Mouse (Mus musculus) liver, postnatal 0 days (tissue): ENCODE results near the gene Paqr6. TPM values are rescaled to one million over a fixed set of nuclear protein-coding genes. Genes with fewer than 3 reads are reported as not detected.

Source experiments
- ATAC-seq: fragments of 200-750 bp; cut with Nextera tagmentation; 2 replicates; pipeline ENCODE4 v1.8.0; 2017; ENCODE audit warnings: mild to moderate bottlenecking, moderate library complexity
- DNase-seq: peaks from one replicate; pipeline ENCODE4 v3.0.0-alpha.2; 2016
- H3K27ac ChIP-seq: fragments of 300-500 bp; sonication (generic); 2 replicates; pipeline ENCODE4 v1.5.1; 2014; ENCODE audit warnings: antibody characterized with exemption, moderate library complexity, mild to moderate bottlenecking, low read depth
- H3K27me3 ChIP-seq: fragments of 300-500 bp; sonication (generic); 2 replicates; pipeline ENCODE4 v1.6.1; 2014; ENCODE audit warnings: low read length, control low read depth, mixed read lengths; ENCODE audit not compliant: insufficient read depth
- H3K36me3 ChIP-seq: fragments of 300-500 bp; sonication (generic); replicated peaks from 2 replicates; pipeline ENCODE4 v1.6.1; 2014; ENCODE audit warnings: mild to moderate bottlenecking, control low read depth, low read length, moderate library complexity, mixed read lengths; ENCODE audit not compliant: insufficient read depth
- H3K4me1 ChIP-seq: fragments of 300-500 bp; sonication (generic); 2 replicates; pipeline ENCODE4 v1.6.1; 2014; ENCODE audit warnings: antibody characterized with exemption, mild to moderate bottlenecking, control low read depth; ENCODE audit not compliant: insufficient read depth
- H3K4me2 ChIP-seq: fragments of 300-500 bp; sonication (generic); 2 replicates; pipeline ENCODE4 v1.6.1; 2014; ENCODE audit warnings: low read depth, mild to moderate bottlenecking, low read length, moderate library complexity, mixed read lengths
- H3K4me3 ChIP-seq: fragments of 300-500 bp; sonication (generic); 2 replicates; pipeline ENCODE4 v1.5.1; 2014; ENCODE audit warnings: low read depth, low read length
- H3K9ac ChIP-seq: fragments of 300-500 bp; sonication (generic); replicated peaks from 2 replicates; pipeline ENCODE4 v1.6.1; 2014; ENCODE audit warnings: mild to moderate bottlenecking, moderate library complexity
- H3K9me3 ChIP-seq: fragments of 300-500 bp; sonication (generic); 2 replicates; pipeline ENCODE4 v1.6.1; 2016; ENCODE audit warnings: mild to moderate bottlenecking, control low read depth, low read length, mixed read lengths
- CTCF ChIP-seq: sonication (generic); IDR thresholded peaks from 2 replicates; pipeline ENCODE4 v1.5.1; 2016; ENCODE audit warnings: antibody characterized with exemption, low read depth
- EP300 ChIP-seq: IDR thresholded peaks from 2 replicates; pipeline ENCODE4 v1.6.1; 2016; ENCODE audit warnings: antibody characterized with exemption, low read depth, mild to moderate bottlenecking
- WGBS: fragments of 180-500 bp; shearing (Covaris S2); extraction: QIAGEN DNeasy Blood & Tissue Kit; methylation state at CpG from one replicate; pipeline ENCODE4 v1.1.7; 2014; ENCODE audit not compliant: insufficient replicate concordance; 5-methylcytosine and 5-hydroxymethylcytosine counted together
- polyA plus RNA-seq: library from polyadenylated mRNA; unstranded; fragments of >200 nt; fragmentation: Nextera tagmentation; extraction: Ambion mirVana; gene quantifications from 2 replicates; pipeline ENCODE4 v1.2.1, GENCODE M21; 2015

Paqr6 gene
- polyA plus RNA-seq, 1 experiment from 2014 or later: 2.0 TPM

- Histone ChIP-seq H3K27ac (peak overlapping the region; percentile 96), H3K9ac (peak overlapping the region; percentile 75), H3K36me3 (peaks cover 13% of the 10 kb centered on the region), H3K4me1 (peaks cover 42% of the 10 kb centered on the region), H3K27me3 (no peaks in the 10 kb centered on the region), H3K4me3 (peak overlapping the region; percentile 57), H3K4me2 (peak overlapping the region; percentile 85), H3K9me3 (no peaks in the 10 kb centered on the region)
- DNase-seq (peak; percentile 16), ATAC-seq (no peak)
- TF ChIP-seq CTCF: no peak
- no peak for TF ChIP-seq EP300
- WGBS: 30% methylated on average over 5 of the region's 5 CpGs
Measured at GRCm38 (mm10) chr3:88408953-88409352, 44.6 kb downstream of the Paqr6 start.

DNA sequence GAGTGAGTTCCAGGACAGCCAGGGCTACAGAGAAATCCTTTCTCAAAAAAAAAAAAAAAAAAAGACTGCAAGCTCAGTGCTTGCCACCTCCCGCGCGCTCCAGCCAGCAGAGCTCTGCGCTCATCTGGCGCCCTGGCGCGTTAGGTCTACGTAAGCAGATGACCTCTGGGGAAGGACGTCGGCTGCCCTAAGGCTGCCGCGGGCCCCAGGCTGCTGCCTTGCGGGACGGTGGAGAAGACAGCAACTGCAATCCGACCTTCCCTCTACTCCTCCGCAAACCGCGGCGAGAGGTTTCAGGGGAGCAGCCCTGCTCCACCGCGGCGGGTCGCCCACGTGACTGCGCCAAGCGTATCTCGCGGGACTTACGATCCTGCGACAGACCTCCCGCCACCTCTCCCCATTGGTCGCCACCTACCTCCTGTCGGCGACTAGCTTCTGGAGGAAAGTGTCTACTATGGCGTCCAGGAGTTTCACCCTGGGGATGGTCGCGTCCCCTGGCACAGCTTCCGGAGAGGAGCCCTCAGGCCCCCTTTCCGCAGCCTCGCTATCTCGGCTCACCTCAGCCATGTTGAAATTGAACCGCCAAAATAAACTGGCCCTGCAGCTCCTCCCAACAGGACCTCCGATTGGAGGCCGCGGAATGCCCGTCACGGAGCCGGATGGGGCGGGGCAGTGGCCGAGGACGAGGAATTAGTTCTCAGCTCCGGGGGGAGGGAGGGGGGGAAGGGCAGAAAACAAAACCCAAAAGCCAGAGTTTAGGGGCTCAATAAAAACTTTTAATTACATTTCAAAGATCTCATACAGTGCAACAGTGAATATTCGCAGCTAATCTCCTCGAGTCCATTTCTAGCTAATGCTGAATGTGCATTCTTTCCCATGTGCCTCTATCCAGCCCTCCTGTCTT lies 45.6 kb downstream of the Paqr6 start, which contains the start of gene Pmf1:
Gene Pmf1, minus strand, starts transcription at position 591 of the 904 bp plus-strand sequence.
- ATAC-seq: peak; percentile 93
- peak within 1 kb of the TSS; percentile 75 for H3K9ac ChIP-seq

GRCm38 (mm10) chr3:88410645-88411031 lies 46.3 kb downstream of the Paqr6 start:
- peaks cover 20% of the 10 kb centered on the region for H3K36me3 ChIP-seq
- peak; percentile 27 for DNase-seq
- no peaks in the 10 kb centered on the region for H3K9me3 ChIP-seq
- H3K4me2 ChIP-seq: peak overlapping the region; percentile 85
- H3K4me1 ChIP-seq: peaks cover 51% of the 10 kb centered on the region
- peak overlapping the region; percentile 96 for H3K27ac ChIP-seq
- peak; percentile 6; the same call in 1 of the 2 replicates for ATAC-seq
- TF ChIP-seq EP300: no peak
- no peak for TF ChIP-seq CTCF
- WGBS: 21% methylated on average over 7 of the region's 7 CpGs
- H3K4me3 ChIP-seq: peak overlapping the region; percentile 57
- H3K9ac ChIP-seq: peak overlapping the region; percentile 75
- no peaks in the 10 kb centered on the region for H3K27me3 ChIP-seq

More for the DNA sequence above, 45.6 kb downstream of the Paqr6 start, which contains the start of gene Pmf1:
- Histone ChIP-seq H3K4me2 (peak within 1 kb of the TSS; percentile 85), H3K4me1 (peaks cover 45% of the 10 kb centered on the region), H3K4me3 (peak within 1 kb of the TSS; percentile 57), H3K36me3 (peaks cover 13% of the 10 kb centered on the region), H3K27ac (peak within 1 kb of the TSS; percentile 96), H3K9me3 (no peaks in the 10 kb centered on the region), H3K27me3 (no peaks in the 10 kb centered on the region)
- under 1% methylated on average over 49 of the region's 54 CpGs for WGBS
- TF ChIP-seq CTCF (no peak), EP300 (peak; percentile 46; the same call in 1 of the 2 replicates)
- peak; percentile 93 for DNase-seq

GRCm38 (mm10) chr3:88411681-88412080 lies 47.3 kb downstream of the Paqr6 start:
- TF ChIP-seq CTCF: no peak
- peak; percentile 74 for TF ChIP-seq EP300
- Histone ChIP-seq H3K9ac (peak overlapping the region; percentile 36), H3K4me2 (peak overlapping the region; percentile 85), H3K27me3 (no peaks in the 10 kb centered on the region), H3K27ac (peak overlapping the region; percentile 96), H3K4me3 (no peak overlapping the region), H3K4me1 (peaks cover 58% of the 10 kb centered on the region), H3K36me3 (peaks cover 29% of the 10 kb centered on the region), H3K9me3 (no peaks in the 10 kb centered on the region)
- peak; percentile 75 for DNase-seq
- ATAC-seq: peak; percentile 22
- 59% methylated on average over 4 of the region's 4 CpGs for WGBS

GRCm38 (mm10) chr3:88412636-88413035 lies 48.3 kb downstream of the Paqr6 start:
- peak overlapping the region; percentile 96; the same call in 1 of the 2 replicates for H3K27ac ChIP-seq
- DNase-seq (no peak), ATAC-seq (no peak)
- no peaks in the 10 kb centered on the region for H3K27me3 ChIP-seq
- WGBS: 81% methylated on average over 11 of the region's 11 CpGs
- TF ChIP-seq EP300: no peak
- no peak for TF ChIP-seq CTCF
- no peak overlapping the region for H3K4me3 ChIP-seq
- no peak overlapping the region for H3K4me2 ChIP-seq
- peaks cover 54% of the 10 kb centered on the region for H3K4me1 ChIP-seq
- no peaks in the 10 kb centered on the region for H3K9me3 ChIP-seq
- H3K9ac ChIP-seq: 0 out of 2 replicates have a peak overlapping the region, but pooled peaks have one; percentile 11
- peaks cover 34% of the 10 kb centered on the region for H3K36me3 ChIP-seq

GRCm38 (mm10) chr3:88415668-88416067 lies 51.3 kb downstream of the Paqr6 start:
- no peaks in the 10 kb centered on the region for H3K9me3 ChIP-seq
- peak; percentile 22; the same call in 1 of the 2 replicates for ATAC-seq
- no peak overlapping the region for H3K9ac ChIP-seq
- H3K36me3 ChIP-seq: peaks cover 56% of the 10 kb centered on the region
- H3K27ac ChIP-seq: peak overlapping the region; percentile 45
- H3K4me2 ChIP-seq: peak overlapping the region; percentile 40
- DNase-seq: peak; percentile 13
- peaks cover 37% of the 10 kb centered on the region for H3K4me1 ChIP-seq
- H3K4me3 ChIP-seq: no peak overlapping the region
- WGBS: 63% methylated on average over 4 of the region's 4 CpGs
- TF ChIP-seq EP300 (no peak), CTCF (no peak)
- H3K27me3 ChIP-seq: no peaks in the 10 kb centered on the region
